ENCODE assay signal across 18 mouse cellular contexts in genomic region chr10:75350564-75350963, GRCm38 (mm10). TPM values are rescaled to one million over a fixed set of nuclear protein-coding genes. Genes with fewer than 3 reads are reported as not detected.
"Had no signal": no experiment of that assay in that cellular context is flagged by ENCODE, and none has a peak within 500 bp of the region (broad histone marks: within the 10 kb centered on the region; RNA-seq: fewer than 3 reads in every experiment).

No protein-coding gene starts in this region.

- H3K36me3 ChIP-seq: lung, embryonic 15.5 days; midbrain, embryonic 13.5 days; midbrain, embryonic 15.5 days; neural tube, embryonic 12.5 days; stomach, embryonic 15.5 days had no signal

- ATAC-seq: lung, postnatal 0 days; midbrain, embryonic 13.5 days; midbrain, embryonic 15.5 days had no signal

- DNase-seq: lung, adult 2 months; lung, postnatal 14 days; lung, postnatal 36 days; right cerebral cortex, postnatal 14 days; thymus, adult 2 months; thymus, postnatal 25 days; thymus, postnatal 4 days had no signal

- H3K27ac ChIP-seq: lung, embryonic 15.5 days; macrophage; midbrain, embryonic 13.5 days; midbrain, embryonic 15.5 days; neural tube, embryonic 12.5 days; stomach, embryonic 15.5 days; stomach, postnatal 0 days had no signal

- H3K27me3 ChIP-seq: lung, embryonic 15.5 days; midbrain, embryonic 13.5 days; midbrain, embryonic 15.5 days; neural tube, embryonic 12.5 days; stomach, embryonic 15.5 days had no signal

- H3K4me3 ChIP-seq: lung, embryonic 15.5 days; megakaryocyte, embryonic 14.5 days; midbrain, embryonic 13.5 days; midbrain, embryonic 15.5 days; neural tube, embryonic 12.5 days; stomach, embryonic 15.5 days had no signal

- H3K4me2 ChIP-seq: lung, embryonic 15.5 days; midbrain, embryonic 11.5 days; midbrain, embryonic 13.5 days; midbrain, embryonic 15.5 days; neural tube, embryonic 12.5 days; stomach, embryonic 15.5 days had no signal

- H3K9ac ChIP-seq: lung, embryonic 15.5 days; midbrain, embryonic 13.5 days; midbrain, embryonic 15.5 days; neural tube, embryonic 12.5 days; stomach, embryonic 15.5 days had no signal

- H3K9me3 ChIP-seq: lung, embryonic 15.5 days; midbrain, embryonic 15.5 days; neural tube, embryonic 12.5 days; stomach, embryonic 15.5 days had no signal

- H3K4me1 ChIP-seq: lung, embryonic 15.5 days; midbrain, embryonic 13.5 days; midbrain, embryonic 15.5 days; neural tube, embryonic 12.5 days; stomach, embryonic 15.5 days had no signal

RNA-seq across cellular contexts. Expression of gene Upb1, which starts 50.4 kb away (rescaled TPM):
- total RNA-seq: midbrain, postnatal 0 days had no signal
- polyA plus RNA-seq: midbrain, embryonic 11.5 days; midbrain, embryonic 13.5 days had no signal
